Mouse (Mus musculus) Patski (cell line): ENCODE results near the gene Mmd2. TPM values are rescaled to one million over a fixed set of nuclear protein-coding genes. Genes with fewer than 3 reads are reported as not detected.

ENCODE experiments used
- ATAC-seq: fragments of 100-300 bp; one replicate; pipeline ENCODE4 v1.8.0; 2021
- CTCF ChIA-PET: fragments of 350-600 bp; sonication (Branson Sonifier 250); formaldehyde crosslinking; loops from one replicate; lab custom pipeline; 2022; ENCODE audit warnings: inconsistent platforms; lab: Charles Lee
- POLR2A ChIA-PET: fragments of 350-600 bp; sonication (Branson Sonifier 250); formaldehyde crosslinking; loops from one replicate; lab custom pipeline; 2022; ENCODE audit warnings: antibody characterized with exemption, inconsistent platforms; lab: Charles Lee
- DNase-seq: peaks from one replicate; pipeline ENCODE4 v3.0.0-alpha.2; 2011; ENCODE audit warnings: low read depth, low spot score
- H3K27me3 ChIP-seq: fragments of 371-371 bp; one replicate; pipeline ENCODE4 v1.5.1; 2021
- CTCF ChIP-seq: fragments of 100-300 bp; IDR thresholded peaks from one replicate; pipeline ENCODE4 v1.5.1; 2021
- in situ Hi-C: fragments of 300-500 bp; cut with MboI; formaldehyde crosslinking; loops from 3 replicates; pipeline ENCODE4 v1.11.1; 2018; ENCODE audit warnings: low pct_unique_long_range_greater_than_20kb, mixed read lengths
- polyA plus RNA-seq: library from polyadenylated mRNA; unstranded; gene quantifications from one replicate; pipeline ENCODE4 v1.2.3, GENCODE M21; 2021

Gene Mmd2
- polyA plus RNA-seq, 1 experiment from 2014 or later = not detected

- H3K27me3 ChIP-seq = no peaks in the 10 kb centered on the region
- in situ Hi-C loops = no loop called here
- TF ChIP-seq CTCF = no peak
- DNase-seq = no peak
- CTCF ChIA-PET = interaction anchor here (1.7 kb wide), 1 partner anchor 15 kb away, joined by 6 read pairs; no protein-coding TSS in a partner anchor
- POLR2A ChIA-PET = no interaction called here
- no peak for ATAC-seq
Observed at GRCm38 (mm10) chr5:142520360-142520759, 88.2 kb downstream of the Mmd2 start.

- H3K27me3 ChIP-seq = no peaks in the 10 kb centered on the region
- CTCF ChIA-PET = interaction anchor here (1.0 kb wide), 1 partner anchor 32 kb away, joined by 3 read pairs; the partner anchor contains the start of gene Radil
- TF ChIP-seq CTCF = no peak
- ATAC-seq (no peak), DNase-seq (no peak)
- in situ Hi-C loops = no loop called here
- POLR2A ChIA-PET = no interaction called here
Observed at GRCm38 (mm10) chr5:142518973-142519372, 89.6 kb downstream of the Mmd2 start.

Other genes starting within 250 kb of the Mmd2 start
- 29.3 TPM for gene Foxk1, start 207.3 kb downstream of the Mmd2 start, polyA plus RNA-seq
- gene Ap5z1, start 144.9 kb downstream of the Mmd2 start, polyA plus RNA-seq = 30.6 TPM
- 0.04 TPM for gene Papolb, start 78.7 kb downstream of the Mmd2 start, polyA plus RNA-seq
- gene Radil, start 57.7 kb downstream of the Mmd2 start, polyA plus RNA-seq = 0.42 TPM
- gene Wipi2, start 18.9 kb upstream of the Mmd2 start, polyA plus RNA-seq = 60.3 TPM
- 0.05 TPM for gene Slc29a4, start 83.7 kb upstream of the Mmd2 start, polyA plus RNA-seq
- gene Tnrc18, start 208.9 kb upstream of the Mmd2 start, polyA plus RNA-seq = 116 TPM